Mouse (Mus musculus) bone marrow, adult 2 months (tissue): ENCODE results near the gene A130010J15Rik. TPM values are rescaled to one million over a fixed set of nuclear protein-coding genes. Genes with fewer than 3 reads are reported as not detected.

Source experiments
- H3K27ac ChIP-seq: fragments of 200-500 bp; 2 replicates; pipeline ENCODE4 v1.5.1; 2012; ENCODE audit warnings: low read depth, mild to moderate bottlenecking, control low read depth, inconsistent platforms, low read length; ENCODE audit not compliant: control insufficient read depth, poor library complexity, insufficient read depth
- H3K4me1 ChIP-seq: fragments of 200-500 bp; 2 replicates; pipeline ENCODE4 v1.6.1; 2011; ENCODE audit warnings: low read length; ENCODE audit not compliant: control insufficient read depth, insufficient read depth
- H3K4me3 ChIP-seq: fragments of 200-500 bp; replicated peaks from 2 replicates; pipeline ENCODE3; 2011; ENCODE audit warnings: mild to moderate bottlenecking, low read depth, low read length, control low read depth; ENCODE audit not compliant: control insufficient read depth
- CTCF ChIP-seq: fragments of 200-500 bp; IDR thresholded peaks from 2 replicates; pipeline ENCODE4 v1.5.1; 2011; ENCODE audit warnings: low read length, control low read depth; ENCODE audit not compliant: control insufficient read depth, insufficient read depth
- POLR2A ChIP-seq: fragments of 200-500 bp; IDR thresholded peaks from 2 replicates; pipeline ENCODE4 v1.6.1; 2011; ENCODE audit warnings: low read depth, mild to moderate bottlenecking, control low read depth, low read length, borderline replicate concordance; ENCODE audit not compliant: control insufficient read depth
- WGBS: fragments of 180-500 bp; shearing (Covaris S2); methylation state at CpG from one replicate; pipeline ENCODE4 v1.1.7; 2018; 5-methylcytosine and 5-hydroxymethylcytosine counted together
- polyA plus RNA-seq: library from polyadenylated mRNA; stranded (reverse); fragments of >200 nt; gene quantifications from 2 replicates; pipeline ENCODE4 v1.2.4, GENCODE M21; 2011; ENCODE audit warnings: low replicate concordance; ENCODE audit not compliant: missing spikeins, insufficient read depth, insufficient read length

Gene A130010J15Rik
- polyA plus RNA-seq, 1 experiment: 2.8 TPM

DNA sequence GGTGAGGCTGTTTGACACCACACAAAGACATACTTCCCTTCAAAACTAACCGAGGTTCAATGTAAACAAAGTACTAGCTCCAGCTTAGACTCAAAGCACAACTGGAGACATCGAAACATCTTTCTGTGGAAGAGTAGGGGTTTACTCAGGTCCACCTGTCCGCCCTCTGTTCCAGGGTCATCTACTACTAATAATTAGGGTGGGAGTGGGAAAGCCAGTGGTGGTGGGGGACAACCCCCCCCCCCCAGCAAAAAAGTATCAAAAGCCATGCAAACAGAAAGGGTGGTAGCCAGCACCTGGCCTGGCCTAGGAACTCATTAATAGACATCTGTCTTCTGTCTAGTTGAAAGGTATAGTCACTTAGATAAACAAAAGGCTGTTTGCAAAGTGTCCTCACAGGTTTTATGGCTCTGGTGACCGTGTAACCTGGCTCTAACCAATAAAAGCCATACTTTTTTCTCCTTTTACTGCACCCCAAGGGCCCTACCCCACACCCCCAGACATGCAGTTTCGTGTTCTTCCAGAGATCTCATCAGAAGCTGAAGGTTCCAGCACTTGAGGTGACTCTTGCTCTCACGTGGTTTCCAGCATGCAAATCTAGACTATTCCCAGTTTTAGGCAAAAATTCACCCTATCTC lies 36.4 kb upstream of the A130010J15Rik start:
- no peaks in the 10 kb centered on the region; the same call in 1 of the 2 replicates for H3K4me1 ChIP-seq
- 79% methylated on average over 6 of the region's 6 CpGs for WGBS
- H3K4me3 ChIP-seq: no peak overlapping the region
- no peak overlapping the region for H3K27ac ChIP-seq
- TF ChIP-seq CTCF: no peak
- TF ChIP-seq POLR2A: no peak

- H3K27ac ChIP-seq: no peak overlapping the region
Observed at GRCm38 (mm10) chr1:193132385-193132784, 35.5 kb upstream of the A130010J15Rik start.

DNA sequence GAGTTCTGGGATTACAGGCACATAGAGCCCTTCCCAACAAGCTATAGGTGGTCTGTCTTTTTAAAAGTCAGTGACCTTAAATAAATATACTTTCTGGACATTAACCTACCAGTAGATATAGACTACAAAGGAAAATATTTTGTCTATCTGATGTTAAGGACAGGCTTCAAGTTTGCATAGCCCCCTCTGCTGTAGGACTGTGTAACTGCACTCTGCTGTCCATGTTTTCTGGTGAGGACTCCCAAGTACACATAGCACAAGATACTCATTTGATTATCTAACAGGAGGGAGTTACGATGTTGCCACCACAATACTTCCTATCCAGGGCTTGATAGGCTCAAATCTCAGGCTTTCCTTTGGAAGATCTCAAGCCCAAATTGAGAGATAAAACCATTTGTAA lies 34.1 kb upstream of the A130010J15Rik start:
- no peaks in the 10 kb centered on the region; the same call in 1 of the 2 replicates for H3K4me1 ChIP-seq
- no peak for TF ChIP-seq CTCF
- TF ChIP-seq POLR2A: no peak
- H3K27ac ChIP-seq: no peak overlapping the region
- no peak overlapping the region for H3K4me3 ChIP-seq
- 64% methylated on average over 1 of the region's 1 CpGs for WGBS

More at GRCm38 (mm10) chr1:193132385-193132784, 35.5 kb upstream of the A130010J15Rik start:
- TF ChIP-seq POLR2A: no peak
- TF ChIP-seq CTCF: no peak
- no peaks in the 10 kb centered on the region; the same call in 1 of the 2 replicates for H3K4me1 ChIP-seq
- H3K4me3 ChIP-seq: no peak overlapping the region

DNA sequence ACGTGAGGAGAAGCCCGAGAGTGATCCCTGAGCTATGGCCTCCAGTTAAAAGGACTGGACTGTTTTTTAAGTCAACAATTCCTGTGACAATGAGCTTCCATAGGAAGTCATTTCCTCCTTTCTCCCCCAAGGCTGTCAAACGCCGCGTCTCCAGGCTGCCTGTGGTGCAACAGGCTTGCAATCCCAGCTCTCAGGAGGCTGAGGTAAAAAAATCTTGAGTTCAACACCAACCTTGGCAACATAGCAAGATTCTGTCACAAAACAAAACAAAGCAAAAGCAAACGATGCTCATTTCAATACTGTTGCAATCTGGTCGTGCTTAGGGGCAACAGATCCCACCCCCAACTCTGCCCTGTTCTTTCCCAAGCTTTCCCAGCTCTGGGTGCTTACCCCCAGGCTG lies 29.8 kb upstream of the A130010J15Rik start:
- 42% methylated on average over 7 of the region's 7 CpGs for WGBS
- TF ChIP-seq CTCF: no peak
- no peak for TF ChIP-seq POLR2A
- Histone ChIP-seq H3K4me1 (no peaks in the 10 kb centered on the region; the same call in 1 of the 2 replicates), H3K4me3 (no peak overlapping the region), H3K27ac (no peak overlapping the region)

- TF ChIP-seq CTCF: no peak
Observed at GRCm38 (mm10) chr1:193138669-193139068, 29.2 kb upstream of the A130010J15Rik start.

DNA sequence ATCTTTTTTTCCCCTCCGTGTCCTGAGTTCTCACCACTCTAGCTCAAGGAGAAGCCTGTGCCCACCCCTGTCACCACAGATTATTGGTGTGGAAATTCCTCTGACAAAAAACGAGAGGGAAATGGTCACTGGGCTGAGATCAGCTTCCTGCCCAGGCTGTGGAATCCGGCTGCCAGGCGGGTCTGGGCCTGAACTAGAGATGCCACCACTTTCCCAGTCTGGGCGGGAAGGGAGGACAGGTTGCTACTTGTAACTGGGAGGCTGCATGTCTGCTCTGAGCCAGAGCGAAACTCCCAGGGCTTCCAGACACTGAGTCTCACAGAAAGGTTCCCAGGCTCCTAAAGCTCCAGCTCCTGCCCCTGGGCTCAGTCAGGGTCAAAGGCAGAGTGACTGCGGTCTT lies 26.7 kb upstream of the A130010J15Rik start:
- Histone ChIP-seq H3K27ac (no peak overlapping the region), H3K4me3 (no peak overlapping the region), H3K4me1 (no peaks in the 10 kb centered on the region; the same call in none of the 2 replicates)
- 67% methylated on average over 7 of the region's 7 CpGs for WGBS
- TF ChIP-seq CTCF: no peak
- TF ChIP-seq POLR2A: no peak

More at GRCm38 (mm10) chr1:193138669-193139068, 29.2 kb upstream of the A130010J15Rik start:
- Histone ChIP-seq H3K27ac (no peak overlapping the region), H3K4me1 (no peaks in the 10 kb centered on the region; the same call in 1 of the 2 replicates), H3K4me3 (no peak overlapping the region)
- 6% methylated on average over 3 of the region's 3 CpGs for WGBS

DNA sequence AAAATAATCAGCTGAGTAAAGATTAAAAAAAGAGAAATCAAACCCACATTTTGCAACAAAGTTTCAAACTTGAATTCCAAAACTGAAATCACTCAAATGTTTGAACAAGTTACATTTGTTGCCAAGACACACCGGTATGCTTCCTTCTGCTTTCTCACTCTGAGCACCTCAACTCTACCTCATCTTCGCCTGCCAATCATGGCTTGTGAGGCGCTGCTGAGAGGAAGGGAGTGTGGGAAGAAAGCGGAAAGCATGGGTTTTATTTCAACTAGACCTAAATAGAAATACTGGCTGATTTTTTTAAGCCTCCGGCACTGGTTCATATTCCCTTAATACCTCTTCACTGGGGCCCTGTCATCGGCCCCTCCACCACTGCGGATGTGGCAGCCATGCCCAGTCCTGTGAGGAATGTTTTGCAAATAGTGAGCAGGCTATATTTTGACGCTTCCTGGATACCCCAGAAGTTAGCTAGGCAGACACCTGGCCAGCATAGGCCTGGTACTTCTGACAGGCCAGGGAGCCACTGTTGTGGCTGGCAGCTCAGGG lies 25.3 kb upstream of the A130010J15Rik start:
- Histone ChIP-seq H3K4me1 (no peaks in the 10 kb centered on the region; the same call in none of the 2 replicates), H3K27ac (no peak overlapping the region), H3K4me3 (no peak overlapping the region)
- TF ChIP-seq POLR2A (no peak), CTCF (no peak)
- 16% methylated on average over 8 of the region's 8 CpGs for WGBS

DNA sequence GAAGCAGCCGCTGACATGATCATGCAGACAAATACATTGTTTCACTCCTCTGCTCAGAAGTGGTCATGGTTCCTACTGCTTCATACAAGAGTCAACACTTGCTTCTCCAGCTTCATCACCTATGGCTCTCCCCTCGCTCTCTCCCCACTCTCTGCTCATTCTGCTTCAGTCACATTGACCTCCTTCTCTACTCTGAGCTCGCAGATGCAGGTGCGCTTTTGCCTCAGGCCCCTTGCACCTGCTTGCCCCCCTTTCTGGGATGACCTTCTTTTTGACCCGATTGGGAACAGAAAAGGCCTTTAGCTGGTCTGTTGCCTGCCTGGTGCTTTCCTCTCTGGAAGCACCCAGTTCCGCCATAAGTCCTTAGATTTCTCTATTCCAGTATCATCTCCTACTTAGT lies 23.3 kb upstream of the A130010J15Rik start:
- Histone ChIP-seq H3K4me3 (no peak overlapping the region), H3K4me1 (no peaks in the 10 kb centered on the region; the same call in none of the 2 replicates), H3K27ac (no peak overlapping the region)
- TF ChIP-seq CTCF (no peak), POLR2A (no peak)
- 84% methylated on average over 6 of the region's 6 CpGs for WGBS

DNA sequence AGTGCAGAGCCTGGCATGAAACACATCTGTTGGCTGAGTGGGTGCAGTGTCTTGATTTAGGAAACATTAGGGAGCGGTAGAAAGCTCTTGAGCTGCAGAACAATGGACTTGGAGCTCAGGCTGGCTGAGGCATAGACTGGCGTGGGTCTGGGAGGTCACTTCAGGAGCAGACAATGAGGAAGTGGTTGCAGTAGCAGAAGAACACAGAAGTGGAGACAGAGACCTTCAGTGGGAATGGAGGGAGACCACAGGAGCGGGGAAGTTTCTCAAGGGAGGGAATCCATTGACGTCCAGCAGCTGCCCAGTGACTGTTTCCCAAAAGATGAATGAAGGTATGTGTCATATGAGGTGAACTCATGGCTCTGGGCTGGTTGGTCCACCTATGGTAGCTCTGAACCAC lies 22.7 kb upstream of the A130010J15Rik start:
- Histone ChIP-seq H3K4me3 (no peak overlapping the region), H3K4me1 (no peaks in the 10 kb centered on the region; the same call in none of the 2 replicates), H3K27ac (no peak overlapping the region)
- WGBS: 32% methylated on average over 4 of the region's 4 CpGs
- TF ChIP-seq CTCF (no peak), POLR2A (no peak)
